13 mouse cellular contexts compared by ENCODE assay signal in genomic region chr2:129175636-129176035, GRCm38 (mm10). TPM values are rescaled to one million over a fixed set of nuclear protein-coding genes. Genes with fewer than 3 reads are reported as not detected.
A peak's percentile ranks its signal among the peaks of the same experiment; 100 is the strongest.
DNase-seq lines count a peak whose midpoint lies in the region; ATAC-seq and TF ChIP-seq lines count a peak whose summit lies in the region.
"Had no signal": no experiment of that assay in that cellular context is flagged by ENCODE, and none has a peak within 500 bp of the region (broad histone marks: within the 10 kb centered on the region; RNA-seq: fewer than 3 reads in every experiment).

No protein-coding gene starts in this region.

- TF ChIP-seq CTCF in C2C12 (IDR thresholded peaks at IDR 0.05; ENCODE audit: control insufficient read depth, insufficient read depth, insufficient read length) = no peak
- TF ChIP-seq CTCF in embryonic fibroblast, embryonic 13.5 days (IDR thresholded peaks at IDR 0.05; ENCODE audit: borderline replicate concordance, insufficient read depth, low read length) = no peak

- WGBS in midbrain, embryonic 10.5 days = 80% methylated on average over 2 of the region's 2 CpGs

- no peaks in the 10 kb centered on the region for H3K9me3 ChIP-seq in midbrain, embryonic 10.5 days (replicated peaks)
- H3K9me3 ChIP-seq: forebrain, embryonic 13.5 days; hindbrain, embryonic 13.5 days had no signal

- H3K4me1 ChIP-seq in embryonic fibroblast, embryonic 13.5 days (ENCODE audit: control insufficient read depth, insufficient read depth, low read length) = no peaks in the 10 kb centered on the region
- peaks cover 26% of the 10 kb centered on the region for H3K4me1 ChIP-seq in midbrain, embryonic 10.5 days
- H3K4me1 ChIP-seq: forebrain, embryonic 13.5 days; hindbrain, embryonic 13.5 days had no signal

- H3K4me3 ChIP-seq in C2C12 (ENCODE audit: insufficient read depth, poor library complexity, severe bottlenecking) = no peak overlapping the region
- no peak overlapping the region for H3K4me3 ChIP-seq in embryonic fibroblast, embryonic 13.5 days (ENCODE audit: insufficient read depth, low read length)
- H3K4me3 ChIP-seq in midbrain, embryonic 10.5 days = no peak overlapping the region
- H3K4me3 ChIP-seq: forebrain, embryonic 13.5 days; hindbrain, embryonic 13.5 days had no signal

- peak; percentile 43 for DNase-seq in kidney, adult 9 months
- DNase-seq in kidney, postnatal 4 days = no peak
- no peak for DNase-seq in cerebellum, adult 11-12 months
- DNase-seq in c-Kit-positive CD71-positive TER-119-positive erythroid progenitor cells, embryonic 14.5 days (ENCODE audit: low spot score) = no peak
- DNase-seq in midbrain, embryonic 10.5 days (ENCODE audit: low spot score) = no peak
- DNase-seq: cerebellum, adult 2 months; gastrocnemius, postnatal 25 days; thymus, postnatal 14 days had no signal

- H3K27me3 ChIP-seq in C2C12 (ENCODE audit: control insufficient read depth, insufficient read depth, insufficient read length) = no peaks in the 10 kb centered on the region
- no peaks in the 10 kb centered on the region for H3K27me3 ChIP-seq in midbrain, embryonic 10.5 days (ENCODE audit: low read depth, poor library complexity, severe bottlenecking)
- H3K27me3 ChIP-seq: forebrain, embryonic 13.5 days; hindbrain, embryonic 13.5 days had no signal

- H3K27ac ChIP-seq in embryonic fibroblast, embryonic 13.5 days (ENCODE audit: insufficient read depth, low read length) = peak overlapping the region; percentile 66; the same call in 1 of the 2 replicates
- H3K27ac ChIP-seq in midbrain, embryonic 10.5 days (replicated peaks) = no peak overlapping the region
- H3K27ac ChIP-seq: forebrain, embryonic 13.5 days; hindbrain, embryonic 13.5 days had no signal

- no peak overlapping the region for H3ac ChIP-seq in C2C12 (ENCODE audit: control insufficient read depth, insufficient read length, low read depth)

- no peaks in the 10 kb centered on the region for H3K79me2 ChIP-seq in C2C12 (ENCODE audit: control insufficient read depth, insufficient read depth)

- no peak for TF ChIP-seq POLR2A in embryonic fibroblast, embryonic 13.5 days (IDR thresholded peaks at IDR 0.05; ENCODE audit: low read depth, low read length)

- no peaks in the 10 kb centered on the region for H3K36me3 ChIP-seq in C2C12 (ENCODE audit: control insufficient read depth, insufficient read depth)
- no peaks in the 10 kb centered on the region for H3K36me3 ChIP-seq in midbrain, embryonic 10.5 days
- H3K36me3 ChIP-seq: hindbrain, embryonic 13.5 days had no signal

- peak; percentile 54 for ATAC-seq in megakaryocyte progenitor cell, adult 5-6 weeks (replicated peaks; ENCODE audit: poor library complexity)
- ATAC-seq: forebrain, embryonic 13.5 days had no signal

- H3K79me3 ChIP-seq in C2C12 (ENCODE audit: low read depth) = no peaks in the 10 kb centered on the region

TF ChIP-seq in C2C12, 6 proteins besides CTCF, POLR2A, EP300 and RAD21:
- TF ChIP-seq MYOG (IDR thresholded peaks at IDR 0.05; ENCODE audit: control insufficient read depth, extremely low read depth, insufficient read length) (no peak), MAX (IDR thresholded peaks at IDR 0.05) (no peak), FOSL1 (IDR thresholded peaks at IDR 0.05; ENCODE audit: insufficient read depth, low read length, poor library complexity, severe bottlenecking) (peak; percentile 30), CEBPB (IDR thresholded peaks at IDR 0.05; ENCODE audit: low read depth) (no peak), USF1 (IDR thresholded peaks at IDR 0.05; ENCODE audit: low read depth) (no peak), MYOD1 (IDR thresholded peaks at IDR 0.05; ENCODE audit: control insufficient read depth, insufficient read length, low read depth) (peak; percentile 7)

RNA-seq across cellular contexts. Expression of gene Slc20a1, which starts 22.9 kb away (rescaled TPM):
- polyA plus RNA-seq in C2C12 (2012; fragmentation: generic; extraction: Trizol) = 57.4 TPM
- polyA plus RNA-seq in embryonic fibroblast, embryonic 13.5 days (2011; ENCODE audit: insufficient read length, low read depth, missing spikeins) = 141 and 186 TPM in 2 replicates
- 28.0 and 33.5 TPM in 2 replicates for total RNA-seq in megakaryocyte progenitor cell, adult 5-6 weeks (2015)
- 69.5 and 92.2 TPM in 2 replicates for total RNA-seq in megakaryocyte progenitor cell, adult 5-6 weeks (2017)
- polyA plus RNA-seq in midbrain, embryonic 10.5 days (2016; fragmentation: Nextera tagmentation; extraction: Ambion mirVana) = 53.7 and 55.6 TPM in 2 replicates

RNA-seq across cellular contexts. Expression of gene Chchd5, which starts 46.1 kb away (rescaled TPM):
- polyA plus RNA-seq in C2C12 (2012; fragmentation: generic; extraction: Trizol) = 27.1 TPM
- polyA plus RNA-seq in embryonic fibroblast, embryonic 13.5 days (2011; ENCODE audit: insufficient read length, low read depth, missing spikeins) = 15.2 and 18.2 TPM in 2 replicates
- 15.7 and 19.4 TPM in 2 replicates for total RNA-seq in megakaryocyte progenitor cell, adult 5-6 weeks (2015)
- total RNA-seq in megakaryocyte progenitor cell, adult 5-6 weeks (2017) = 16.8 and 17.8 TPM in 2 replicates
- 28.7 and 31.6 TPM in 2 replicates for polyA plus RNA-seq in midbrain, embryonic 10.5 days (2016; fragmentation: Nextera tagmentation; extraction: Ambion mirVana)
